Comparison of ENCODE assay signal across 8 mouse cellular contexts in the genomic region with DNA sequence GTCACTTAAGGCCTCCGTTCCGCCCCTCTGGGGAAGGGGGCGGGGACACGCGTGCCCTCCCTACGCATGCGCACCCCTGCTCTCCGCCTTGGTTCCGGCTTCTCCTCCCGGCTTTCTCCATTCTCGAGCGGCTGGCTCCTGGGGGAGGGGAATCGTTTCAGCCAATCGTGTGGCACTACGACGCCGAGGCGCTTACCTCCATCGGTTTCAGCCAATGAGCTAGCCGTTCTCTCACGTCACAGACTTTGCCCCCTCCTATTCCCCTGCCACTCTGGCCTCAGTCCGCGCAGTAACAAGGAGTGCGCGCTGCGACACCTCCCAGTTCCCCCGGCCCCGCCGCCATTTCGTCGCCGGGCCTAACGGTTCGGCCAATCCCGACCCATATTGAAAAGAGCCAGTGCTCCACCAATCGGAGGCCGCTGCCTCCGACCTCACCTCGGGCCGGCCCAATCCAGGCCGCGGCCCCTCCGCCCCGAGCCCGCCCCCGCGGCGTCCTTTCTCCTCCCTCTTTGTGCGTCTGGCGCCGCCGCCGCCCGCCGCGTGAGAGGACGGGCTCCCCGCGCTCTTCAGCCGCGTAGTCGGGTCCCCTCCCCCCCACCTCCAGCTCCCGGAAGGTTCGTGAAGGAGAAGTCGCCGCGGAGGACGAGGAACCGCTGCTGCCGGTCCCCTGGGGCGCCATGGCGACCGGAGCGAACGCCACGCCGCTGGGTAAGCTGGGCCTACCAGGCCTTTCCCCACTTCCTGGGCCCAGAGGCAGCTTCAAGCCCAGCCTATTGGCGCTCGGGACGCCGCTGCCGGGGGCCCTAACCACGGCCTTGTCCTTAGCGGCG. TPM values are rescaled to one million over a fixed set of nuclear protein-coding genes. Genes with fewer than 3 reads are reported as not detected.
DNase-seq lines count a peak whose midpoint lies in the region; ATAC-seq and TF ChIP-seq lines count a peak whose summit lies in the region.

A gene (plus strand): TSS at position 280 of the 830 bp plus-strand sequence.

- DNase-seq in ZHBTc4 (ENCODE audit: low read depth, low spot score), result peak; percentile 100
- DNase-seq in gastrocnemius, adult 2 months, result peak; percentile 100
- DNase-seq in hindbrain, postnatal 0 days (ENCODE audit: low spot score), result peak; percentile 100
- DNase-seq in left cerebral cortex, adult 2 months (ENCODE audit: extremely low spot score in 1 of 2, low spot score in 2 of 2), result peak; percentile 99 to 100
- DNase-seq in right cerebral cortex, postnatal 10 days (ENCODE audit: low spot score in 2 of 2), result peak; percentile 100
- peak; percentile 98 for DNase-seq in urinary bladder, postnatal 25 days (ENCODE audit: low spot score)

- no peaks in the 10 kb centered on the region for H3K9me3 ChIP-seq in hindbrain, postnatal 0 days (ENCODE audit: low read length)
- H3K9me3 ChIP-seq in megakaryocyte, embryonic 14.5 days, result no peaks in the 10 kb centered on the region

- under 1% methylated on average over 74 of the region's 85 CpGs for WGBS in hindbrain, postnatal 0 days

- peak within 1 kb of the TSS; percentile 95 for H3K27ac ChIP-seq in gastrocnemius, adult 2 months
- H3K27ac ChIP-seq in hindbrain, postnatal 0 days, result peak within 1 kb of the TSS; percentile 100
- H3K27ac ChIP-seq in left cerebral cortex, adult 2 months, result peak within 1 kb of the TSS; percentile 99

- peak within 1 kb of the TSS; percentile 98 for H3K4me3 ChIP-seq in gastrocnemius, adult 2 months
- H3K4me3 ChIP-seq in hindbrain, postnatal 0 days (ENCODE audit: low read length), result peak within 1 kb of the TSS; percentile 100
- peak within 1 kb of the TSS; percentile 71 for H3K4me3 ChIP-seq in left cerebral cortex, adult 2 months
- peak within 1 kb of the TSS; percentile 97 for H3K4me3 ChIP-seq in megakaryocyte, embryonic 14.5 days (replicated peaks)

- H3K27me3 ChIP-seq in hindbrain, postnatal 0 days (ENCODE audit: insufficient read depth, low read length), result no peaks in the 10 kb centered on the region
- H3K27me3 ChIP-seq in megakaryocyte, embryonic 14.5 days (replicated peaks), result no peaks in the 10 kb centered on the region

- peak within 1 kb of the TSS; percentile 99 for H3K9ac ChIP-seq in hindbrain, postnatal 0 days (replicated peaks; ENCODE audit: low read length)

- H3K36me3 ChIP-seq in hindbrain, postnatal 0 days (ENCODE audit: insufficient read depth, low read length), result peaks cover 31% of the 10 kb centered on the region
- H3K36me3 ChIP-seq in megakaryocyte, embryonic 14.5 days (replicated peaks; ENCODE audit: low read length), result peaks cover 69% of the 10 kb centered on the region

- H3K4me2 ChIP-seq in hindbrain, postnatal 0 days (ENCODE audit: low read depth, low read length), result peak within 1 kb of the TSS; percentile 94

- H3K4me1 ChIP-seq in hindbrain, postnatal 0 days (ENCODE audit: insufficient read depth, low read length), result peaks cover 11% of the 10 kb centered on the region
- peaks cover 71% of the 10 kb centered on the region for H3K4me1 ChIP-seq in megakaryocyte, embryonic 14.5 days

- TF ChIP-seq CTCF in gastrocnemius, adult 2 months (IDR thresholded peaks at IDR 0.05), result no peak
- TF ChIP-seq CTCF in hindbrain, postnatal 0 days (IDR thresholded peaks at IDR 0.05; ENCODE audit: low read depth), result no peak
- no peak for TF ChIP-seq CTCF in left cerebral cortex, adult 2 months (IDR thresholded peaks at IDR 0.05)

- intact Hi-C loops in gastrocnemius, adult 2 months (cut with DNase I), result no loop called here
- intact Hi-C loops in left cerebral cortex, adult 2 months (cut with DNase I), result no loop called here

- peak; percentile 90 for ATAC-seq in common myeloid progenitor, adult 5-6 weeks (replicated peaks; ENCODE audit: low read depth, poor library complexity, severe bottlenecking)
- peak; percentile 99 for ATAC-seq in hindbrain, postnatal 0 days

RNA-seq across cellular contexts. Expression of the gene that starts here (rescaled TPM):
- 221 and 258 TPM in 2 replicates for total RNA-seq in common myeloid progenitor, adult 5-6 weeks (2017)
- total RNA-seq in gastrocnemius, adult 2 months (2021), result 10 to 100 TPM; 95.2 to 98.6 TPM
- total RNA-seq in hindbrain, postnatal 0 days (2014; rRNA removed), result 89.0 and 89.4 TPM in 2 replicates
- 80.2 and 84.9 TPM in 2 replicates for polyA plus RNA-seq in hindbrain, postnatal 0 days (2015; fragmentation: Nextera tagmentation; extraction: Ambion mirVana)
- total RNA-seq in left cerebral cortex, adult 2 months (2021), result 100 to 1,000 TPM; 208 to 212 TPM
- 1,025 and 2,643 TPM in 2 replicates for polyA plus RNA-seq in megakaryocyte, embryonic 14.5 days (2012; ENCODE audit: insufficient read depth, low replicate concordance)

Comparison
In these comparisons a context has a peak if more than half of its experiments do, and no peak if none do; other contexts are left out.
1. Peak in every context shown above with its lines: DNase-seq, ATAC-seq, H3K4me3 ChIP-seq and H3K27ac ChIP-seq.
2. RNA of the gene that starts here (polyA plus RNA-seq): 1,025 to 2,643 TPM in megakaryocyte, embryonic 14.5 days; 80.2 to 84.9 TPM in hindbrain, postnatal 0 days; every median in the first group is over 10 times any median in the second.